Mouse (Mus musculus) hindbrain, embryonic 11.5 days (tissue): ENCODE measurements around the gene Tex47. TPM values are rescaled to one million over a fixed set of nuclear protein-coding genes. Genes with fewer than 3 reads are reported as not detected.

Experiments used
- ATAC-seq: fragments of 200-750 bp; cut with Nextera tagmentation; 2 replicates; pipeline ENCODE4 v1.8.0; 2017; ENCODE audit warnings: mild to moderate bottlenecking, moderate TSS enrichment, moderate library complexity; ENCODE audit not compliant: low FRiP score
- DNase-seq: peaks from one replicate; pipeline ENCODE4 v3.0.0-alpha.2; 2015; ENCODE audit warnings: low spot score
- H3K27ac ChIP-seq: fragments of 300-500 bp; sonication (generic); 2 replicates; pipeline ENCODE4 v1.5.1; 2014; ENCODE audit warnings: mild to moderate bottlenecking, low read depth, low read length
- H3K27me3 ChIP-seq: fragments of 300-500 bp; sonication (generic); 2 replicates; pipeline ENCODE4 v1.6.1; 2014; ENCODE audit warnings: mild to moderate bottlenecking, low read length, moderate library complexity, mixed read lengths; ENCODE audit not compliant: control insufficient read depth, insufficient read depth
- H3K36me3 ChIP-seq: fragments of 300-500 bp; sonication (generic); 2 replicates; pipeline ENCODE4 v1.6.1; 2014; ENCODE audit warnings: mild to moderate bottlenecking, low read length, moderate library complexity, mixed read lengths; ENCODE audit not compliant: control insufficient read depth, insufficient read depth
- H3K4me1 ChIP-seq: fragments of 300-500 bp; sonication (generic); replicated peaks from 2 replicates; pipeline ENCODE4 v1.6.1; 2014; ENCODE audit warnings: low read length, mixed read lengths; ENCODE audit not compliant: control insufficient read depth, insufficient read depth
- H3K4me2 ChIP-seq: fragments of 300-500 bp; sonication (generic); replicated peaks from 2 replicates; pipeline ENCODE4 v1.6.1; 2014; ENCODE audit warnings: mild to moderate bottlenecking, low read depth, low read length
- H3K4me3 ChIP-seq: fragments of 300-500 bp; sonication (generic); 2 replicates; pipeline ENCODE4 v1.5.1; 2014; ENCODE audit warnings: low read depth, low read length
- H3K9ac ChIP-seq: fragments of 300-500 bp; sonication (generic); 2 replicates; pipeline ENCODE4 v1.6.1; 2014; ENCODE audit warnings: low read depth, low read length
- H3K9me3 ChIP-seq: fragments of 300-500 bp; sonication (generic); 2 replicates; pipeline ENCODE4 v1.6.1; 2016; ENCODE audit warnings: low read length; ENCODE audit not compliant: control insufficient read depth
- WGBS: fragments of 180-500 bp; shearing (Covaris S2); extraction: QIAGEN DNeasy Blood & Tissue Kit; methylation state at CpG from one replicate; pipeline ENCODE4 v1.1.7; 2014; 5-methylcytosine and 5-hydroxymethylcytosine counted together
- polyA plus RNA-seq: library from polyadenylated mRNA; unstranded; fragments of >200 nt; fragmentation: Nextera tagmentation; extraction: Ambion mirVana; gene quantifications from 2 replicates; pipeline ENCODE4 v1.2.1, GENCODE M21; 2014

Gene Tex47
- polyA plus RNA-seq = 0.79 TPM in 1 of 2 replicates, not detected in the other

GRCm38 (mm10) chr5:7303819-7304218 is at the start of gene Tex47:
Gene Tex47, plus strand, starts transcription at chr5:7304119.
- H3K9ac ChIP-seq = no peak within 1 kb of the TSS
- H3K27me3 ChIP-seq = no peaks in the 10 kb centered on the region
- H3K27ac ChIP-seq = no peak within 1 kb of the TSS
- no peak within 1 kb of the TSS for H3K4me3 ChIP-seq
- no peak within 1 kb of the TSS for H3K4me2 ChIP-seq
- H3K4me1 ChIP-seq = no peaks in the 10 kb centered on the region
- no peaks in the 10 kb centered on the region for H3K9me3 ChIP-seq
- no peak for ATAC-seq
- DNase-seq = no peak
- WGBS = 82% methylated on average over 1 of the region's 1 CpGs
- H3K36me3 ChIP-seq = no peaks in the 10 kb centered on the region

- ATAC-seq (no peak), DNase-seq (no peak)
- Histone ChIP-seq H3K9me3 (no peaks in the 10 kb centered on the region), H3K4me2 (no peak overlapping the region), H3K36me3 (no peaks in the 10 kb centered on the region), H3K27me3 (no peaks in the 10 kb centered on the region), H3K4me3 (no peak overlapping the region), H3K27ac (no peak overlapping the region), H3K4me1 (no peaks in the 10 kb centered on the region), H3K9ac (no peak overlapping the region)
- 91% methylated on average over 7 of the region's 7 CpGs for WGBS
Observed at GRCm38 (mm10) chr5:7276659-7277455, 27.1 kb upstream of the Tex47 start.

GRCm38 (mm10) chr5:7284336-7284735 is 19.6 kb upstream of the Tex47 start:
- no peaks in the 10 kb centered on the region for H3K9me3 ChIP-seq
- H3K36me3 ChIP-seq = no peaks in the 10 kb centered on the region
- H3K27me3 ChIP-seq = no peaks in the 10 kb centered on the region
- DNase-seq = no peak
- no peak for ATAC-seq
- whole genome bisulfite sequencing = 88% methylated on average over 1 of the region's 1 CpGs
- H3K4me3 ChIP-seq = no peak overlapping the region
- no peak overlapping the region for H3K4me2 ChIP-seq
- no peak overlapping the region for H3K9ac ChIP-seq
- H3K27ac ChIP-seq = no peak overlapping the region
- H3K4me1 ChIP-seq = no peaks in the 10 kb centered on the region

- ATAC-seq (no peak), DNase-seq (no peak)
- Histone ChIP-seq H3K9ac (no peak overlapping the region), H3K4me1 (no peaks in the 10 kb centered on the region), H3K9me3 (no peaks in the 10 kb centered on the region), H3K36me3 (no peaks in the 10 kb centered on the region), H3K27ac (no peak overlapping the region), H3K27me3 (no peaks in the 10 kb centered on the region), H3K4me3 (no peak overlapping the region), H3K4me2 (no peak overlapping the region)
- 52% methylated on average over 1 of the region's 1 CpGs for whole genome bisulfite sequencing
Observed at GRCm38 (mm10) chr5:7302969-7303368, 950 bp upstream of the Tex47 start.

- Histone ChIP-seq H3K36me3 (no peaks in the 10 kb centered on the region), H3K4me3 (no peak overlapping the region), H3K4me1 (no peaks in the 10 kb centered on the region), H3K9me3 (no peaks in the 10 kb centered on the region), H3K27ac (no peak overlapping the region), H3K27me3 (no peaks in the 10 kb centered on the region), H3K9ac (no peak overlapping the region), H3K4me2 (no peak overlapping the region)
- DNase-seq (no peak), ATAC-seq (0 out of 2 replicates have a peak, but pooled peaks have one; percentile 49)
- 78% methylated on average over 4 of the region's 4 CpGs for WGBS
Observed at GRCm38 (mm10) chr5:7325594-7325993, 21.7 kb downstream of the Tex47 start.

GRCm38 (mm10) chr5:7344145-7345010 is 40.5 kb downstream of the Tex47 start, which contains the start of gene Zfp804b:
Gene Zfp804b, minus strand, starts transcription at chr5:7344756.
- Histone ChIP-seq H3K27ac (no peak within 1 kb of the TSS), H3K9ac (peak within 1 kb of the TSS; percentile 57), H3K4me3 (peak within 1 kb of the TSS; percentile 62), H3K36me3 (no peaks in the 10 kb centered on the region), H3K27me3 (no peaks in the 10 kb centered on the region), H3K4me2 (peak within 1 kb of the TSS; percentile 94), H3K9me3 (no peaks in the 10 kb centered on the region), H3K4me1 (no peaks in the 10 kb centered on the region)
- DNase-seq (peak; percentile 72), ATAC-seq (peak; percentile 93)
- 1% methylated on average over 50 of the region's 50 CpGs for WGBS

GRCm38 (mm10) chr5:7345011-7345389 is 41.1 kb downstream of the Tex47 start:
- no peak overlapping the region for H3K27ac ChIP-seq
- peak overlapping the region; percentile 62 for H3K4me3 ChIP-seq
- H3K27me3 ChIP-seq = no peaks in the 10 kb centered on the region
- no peaks in the 10 kb centered on the region for H3K4me1 ChIP-seq
- peak overlapping the region; percentile 94 for H3K4me2 ChIP-seq
- DNase-seq (no peak), ATAC-seq (peak; percentile 73)
- 2% methylated on average over 11 of the region's 11 CpGs for WGBS
- H3K36me3 ChIP-seq = no peaks in the 10 kb centered on the region
- H3K9me3 ChIP-seq = no peaks in the 10 kb centered on the region
- H3K9ac ChIP-seq = peak overlapping the region; percentile 57
